Mouse (Mus musculus) ES-CJ7 (cell line): ENCODE data around the gene Actr10.

ENCODE experiments used
- DNase-seq: peaks from one replicate; pipeline ENCODE4 v3.0.0; 2011; ENCODE audit warnings: low read depth, low spot score

Actr10 gene

GRCm38 (mm10) chr12:70967581-70967980 is 29.9 kb downstream of the Actr10 start:
- no peak for DNase-seq

DNA sequence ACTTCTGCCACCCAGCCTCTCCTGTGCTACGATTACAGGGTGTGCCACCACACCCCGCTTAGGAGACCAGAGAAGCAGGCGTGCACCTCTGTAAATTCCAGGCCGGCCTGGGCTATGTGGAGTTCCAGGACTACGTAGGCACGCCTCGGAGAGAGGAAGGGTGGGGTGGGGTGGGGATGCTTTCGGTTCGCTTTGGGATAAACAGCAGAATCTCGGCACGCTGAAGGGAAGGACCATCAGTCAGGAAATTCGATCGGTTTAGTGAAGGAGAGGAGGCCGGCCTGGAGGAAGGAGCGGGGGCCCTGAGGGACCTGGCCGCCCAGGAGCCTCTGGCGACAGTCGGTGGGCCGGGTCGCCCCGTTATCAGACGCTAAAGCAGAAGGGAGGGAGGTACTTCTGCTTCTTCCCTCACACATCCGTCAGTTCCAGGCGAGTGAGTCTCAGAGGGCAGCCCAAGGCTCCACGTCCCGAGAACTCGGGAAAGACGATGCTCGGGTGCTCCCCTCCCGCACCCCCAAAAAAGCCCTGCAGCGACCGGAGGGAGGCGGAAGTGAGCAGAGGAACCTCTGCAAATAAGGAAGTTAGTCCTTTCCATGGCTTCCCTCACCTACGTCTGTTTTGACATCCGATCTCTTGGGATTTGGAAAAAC is 30.6 kb downstream of the Actr10 start:
- DNase-seq = peak; percentile 84

- DNase-seq = peak; percentile 87
Observed at GRCm38 (mm10) chr12:70968791-70969307, 31.2 kb downstream of the Actr10 start.

DNA sequence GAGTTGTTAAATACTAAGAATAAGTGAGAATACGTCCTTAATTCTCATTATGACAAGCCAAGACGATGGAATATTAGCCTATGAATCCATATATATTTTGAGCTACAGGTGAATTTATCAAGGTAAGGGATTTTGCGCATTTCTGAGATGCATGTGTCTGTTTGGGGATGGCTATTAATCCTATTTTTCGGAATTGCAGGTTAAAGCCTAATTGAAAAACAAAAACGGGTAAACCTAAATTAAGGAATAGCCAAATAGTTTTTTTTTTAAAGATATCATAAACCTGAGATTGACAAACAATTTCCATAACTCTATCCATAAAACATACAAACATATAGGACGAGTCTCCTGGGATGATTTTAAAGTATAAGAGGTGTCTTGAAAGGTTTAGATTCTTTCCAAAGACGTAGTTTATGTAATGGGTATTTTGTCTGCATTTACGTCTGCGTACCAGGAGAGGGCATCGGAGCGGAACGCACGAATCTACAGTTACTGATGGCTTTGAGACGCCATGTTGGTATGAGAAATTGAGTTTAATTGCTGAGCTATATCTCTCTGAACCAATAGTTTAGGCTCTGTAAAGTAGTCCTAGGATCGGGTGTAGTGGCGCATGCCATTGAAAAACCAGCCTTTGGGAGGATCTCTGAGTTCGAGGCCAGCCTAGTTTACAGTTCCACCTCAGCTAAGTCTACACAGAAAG is 32.0 kb downstream of the Actr10 start:
- peak; percentile 94 for DNase-seq

DNA sequence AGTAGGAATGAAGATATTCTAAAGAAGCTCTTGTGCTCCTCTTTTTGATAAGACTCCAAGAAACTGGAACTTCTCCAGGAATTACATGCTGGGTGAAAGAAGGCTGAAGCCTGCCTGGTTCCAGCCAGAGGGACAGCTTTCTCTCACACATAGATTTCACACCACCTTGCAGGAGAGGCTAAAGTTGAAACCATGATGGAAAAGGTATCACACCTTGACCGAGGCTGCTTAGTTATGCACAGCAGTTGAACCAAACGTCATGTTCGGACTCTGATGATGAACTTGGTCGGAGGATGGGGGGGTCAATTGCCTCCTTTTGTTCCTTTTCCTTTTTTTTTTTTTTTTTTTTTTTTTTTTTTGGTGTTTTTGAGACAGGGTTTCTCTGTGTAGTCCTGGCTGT is 36.2 kb downstream of the Actr10 start:
- peak; percentile 39 for DNase-seq

DNA sequence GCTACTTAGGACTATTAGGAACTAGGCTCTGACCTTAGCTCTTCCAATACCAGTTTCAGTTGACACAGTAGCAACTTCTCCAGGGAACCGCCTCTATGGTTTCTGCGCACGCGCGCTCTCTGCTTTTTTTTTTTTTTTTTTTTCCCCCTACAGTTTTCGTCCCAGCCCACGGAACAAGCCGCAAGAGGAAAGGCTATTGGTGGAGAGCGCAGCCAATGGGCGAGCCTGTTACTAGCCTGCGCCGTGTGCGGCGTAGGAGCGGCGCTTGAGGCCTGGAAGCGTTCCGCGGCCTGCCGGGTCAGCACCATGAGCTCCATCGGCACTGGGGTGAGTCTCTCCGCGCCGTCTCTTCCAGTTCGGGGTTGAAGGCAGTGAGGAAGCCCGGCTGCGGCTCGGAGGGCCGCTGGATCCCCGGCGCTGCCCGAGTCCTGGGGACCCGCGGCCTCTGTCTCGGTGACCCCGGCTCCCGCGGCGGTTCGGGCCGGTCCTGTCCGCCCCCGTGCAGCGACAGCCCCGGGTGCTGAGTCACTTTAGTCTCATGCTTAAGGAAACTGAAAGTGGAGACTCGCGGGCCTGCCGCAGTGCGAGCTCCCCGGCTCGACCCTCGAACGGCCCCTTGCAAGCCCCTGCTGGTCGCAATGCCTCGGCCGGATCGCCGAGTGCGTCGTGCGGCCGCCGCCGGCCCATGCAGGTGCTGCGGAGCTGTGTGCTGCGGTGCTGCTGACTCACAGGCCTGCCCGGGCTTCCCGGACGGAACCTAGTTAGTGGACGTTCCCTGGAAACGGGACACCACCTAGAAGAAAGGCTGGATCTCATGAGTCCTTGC is 37.0 kb downstream of the Actr10 start, which contains the start of gene Psma3:
Gene Psma3 (plus strand): TSS at position 181 of the 826 bp plus-strand sequence.
- DNase-seq = peak; percentile 96

DNA sequence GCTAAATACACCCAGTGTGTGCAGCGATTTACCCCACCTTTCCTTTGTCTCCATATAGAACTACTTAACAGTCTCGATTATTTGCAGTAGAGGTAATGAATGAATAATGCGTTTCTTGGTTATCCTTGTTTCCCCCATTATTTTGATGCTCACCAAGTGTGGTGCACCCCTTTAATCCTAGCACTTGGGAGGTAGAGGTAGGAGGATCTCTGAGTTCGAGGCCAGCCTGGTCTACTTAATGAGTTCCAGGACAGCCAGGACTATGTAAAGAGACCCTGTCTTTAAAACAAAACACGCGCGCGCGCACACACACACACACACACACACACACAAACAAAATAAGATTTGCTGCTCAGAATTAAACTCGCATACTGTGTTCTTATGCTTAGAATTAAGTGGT is 37.7 kb downstream of the Actr10 start:
- peak; percentile 31 for DNase-seq

- no peak for DNase-seq
Observed at GRCm38 (mm10) chr12:70975891-70976290, 38.2 kb downstream of the Actr10 start.

DNA sequence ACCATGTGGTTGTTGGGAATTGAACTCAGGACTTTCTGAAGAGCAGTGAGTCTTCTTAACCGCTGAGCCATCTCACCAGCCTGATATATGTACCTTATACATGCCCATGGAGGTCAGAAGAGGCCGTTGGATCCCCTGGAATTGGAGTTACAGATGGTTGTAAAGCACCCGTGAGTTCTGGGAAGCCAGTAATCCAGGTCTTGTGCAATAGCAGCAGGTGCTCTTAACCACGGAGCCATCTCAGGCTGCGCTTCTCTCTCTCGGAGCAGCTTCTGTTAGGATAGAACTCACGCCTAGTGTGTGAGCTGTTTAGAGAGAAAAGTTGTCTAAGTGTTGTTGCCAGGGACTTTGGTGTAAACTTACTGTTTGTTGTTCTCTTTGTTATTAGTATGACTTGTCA is 40.7 kb downstream of the Actr10 start:
- DNase-seq = no peak

GRCm38 (mm10) chr12:70984855-70985550 is 47.3 kb downstream of the Actr10 start:
- no peak for DNase-seq

- peak; percentile 60 for DNase-seq
Observed at GRCm38 (mm10) chr12:70997225-70997624, 59.6 kb downstream of the Actr10 start.

DNA sequence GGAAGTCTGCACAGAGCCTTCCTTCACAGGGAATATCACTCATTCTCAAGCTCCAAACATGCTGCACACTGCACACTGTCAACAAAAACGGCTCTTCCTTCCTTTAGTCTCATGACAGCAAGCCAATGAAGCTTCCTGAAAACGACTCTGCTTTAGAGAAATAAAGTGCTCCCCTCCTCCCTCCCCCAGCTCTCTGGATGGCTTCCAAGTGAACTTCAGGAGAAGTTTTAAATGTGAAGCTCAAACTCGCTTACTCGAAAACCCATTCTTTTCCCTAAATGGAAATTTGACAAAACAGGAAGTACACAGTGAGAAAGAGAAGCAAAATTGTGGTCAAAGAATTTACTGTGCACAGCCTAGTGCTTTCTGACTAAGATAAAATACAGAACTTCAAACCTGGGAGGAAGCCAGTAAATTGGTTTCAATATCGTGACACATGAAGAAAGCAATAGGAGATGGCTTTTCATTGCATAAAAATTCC is 61.8 kb downstream of the Actr10 start:
- DNase-seq = no peak

GRCm38 (mm10) chr12:71000344-71000743 is 62.7 kb downstream of the Actr10 start:
- DNase-seq = no peak

DNA sequence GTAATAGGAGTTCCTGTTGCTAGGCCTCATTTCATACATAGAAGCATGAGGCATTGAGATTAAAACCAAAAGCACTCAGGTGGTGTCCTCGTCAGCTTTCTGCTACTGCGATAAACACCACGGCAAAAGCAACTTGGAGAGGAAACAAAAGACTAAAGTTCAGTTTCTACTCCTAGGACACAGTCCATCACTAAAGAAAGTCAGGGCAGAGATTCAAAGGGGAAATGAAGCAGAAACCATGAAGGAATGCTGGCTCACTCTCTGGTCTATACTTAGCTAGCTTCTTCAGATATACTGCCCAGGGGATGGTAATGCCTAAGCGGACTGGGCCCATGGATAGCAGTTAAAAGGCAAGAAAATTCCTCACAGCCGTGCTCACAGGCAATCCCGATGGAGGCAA is 63.8 kb downstream of the Actr10 start:
- no peak for DNase-seq

- peak; percentile 72 for DNase-seq
Observed at GRCm38 (mm10) chr12:71003760-71004426, 66.2 kb downstream of the Actr10 start.

DNA sequence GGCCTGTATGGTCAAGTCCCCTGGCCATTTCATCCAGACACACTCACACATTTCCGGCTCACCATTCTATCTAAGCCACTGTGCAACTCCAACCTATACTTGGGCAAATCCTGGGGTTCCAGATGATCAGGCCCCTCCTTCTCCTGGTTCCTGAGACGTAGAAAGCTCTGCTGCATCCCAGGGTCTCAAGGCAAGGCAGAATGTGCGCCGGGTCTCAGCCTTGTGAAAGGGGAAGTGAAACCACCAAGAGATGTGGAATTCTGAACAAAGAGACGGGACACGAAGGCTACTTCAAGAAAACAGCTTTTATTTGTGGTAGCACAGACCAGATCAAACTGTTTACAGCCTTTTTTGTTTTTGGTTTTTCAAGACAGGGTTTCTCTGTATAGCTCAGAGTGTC is 68.5 kb downstream of the Actr10 start:
- no peak for DNase-seq

DNA sequence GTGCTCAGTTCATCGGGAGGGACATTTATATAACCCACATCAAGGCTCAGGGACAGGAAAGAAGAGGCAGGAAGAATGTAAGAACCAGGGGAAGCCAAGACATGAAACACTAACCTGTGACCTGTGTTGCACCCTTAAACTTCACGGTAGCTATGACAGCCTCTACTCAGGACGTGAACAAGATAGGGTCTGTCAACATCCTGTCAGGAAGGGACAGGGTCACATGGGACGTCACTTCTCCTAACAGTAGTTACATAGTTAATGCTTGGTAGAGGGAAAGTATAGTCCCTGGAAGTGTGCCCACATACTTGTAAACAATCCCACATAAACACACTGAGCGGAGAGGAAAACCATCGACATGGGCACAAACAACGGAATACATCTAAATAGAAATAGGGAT is 69.2 kb downstream of the Actr10 start:
- DNase-seq = no peak

- DNase-seq = peak; percentile 64
Observed at GRCm38 (mm10) chr12:71009769-71010168, 72.1 kb downstream of the Actr10 start.
